Mouse (Mus musculus): Measurements from ENCODE around the gene Itpk1. TPM values are rescaled to one million over a fixed set of nuclear protein-coding genes. Genes with fewer than 3 reads are reported as not detected.
A peak's percentile ranks its signal among the peaks of the same experiment; 100 is the strongest.

Gene Itpk1
- polyA plus RNA-seq, 1 experiment, result 126 TPM

GRCm38 (mm10) chr12:102686321-102686720 is 18.4 kb downstream of the Itpk1 start:
- Histone ChIP-seq H3K27ac (replicated peaks; ENCODE audit: low read depth, low read length) (no peak overlapping the region), H3K4me3 (ENCODE audit: insufficient read depth, low read depth, low read length) (no peak overlapping the region), H3K4me1 (ENCODE audit: control insufficient read depth, insufficient read depth, insufficient read length, low read length) (peaks cover 42% of the 10 kb centered on the region)

GRCm38 (mm10) chr12:102685523-102685931 is 19.2 kb downstream of the Itpk1 start:
- Histone ChIP-seq H3K4me3 (ENCODE audit: insufficient read depth, low read depth, low read length) (no peak overlapping the region), H3K27ac (replicated peaks; ENCODE audit: low read depth, low read length) (no peak overlapping the region), H3K4me1 (ENCODE audit: control insufficient read depth, insufficient read depth, insufficient read length, low read length) (peaks cover 41% of the 10 kb centered on the region)

DNA sequence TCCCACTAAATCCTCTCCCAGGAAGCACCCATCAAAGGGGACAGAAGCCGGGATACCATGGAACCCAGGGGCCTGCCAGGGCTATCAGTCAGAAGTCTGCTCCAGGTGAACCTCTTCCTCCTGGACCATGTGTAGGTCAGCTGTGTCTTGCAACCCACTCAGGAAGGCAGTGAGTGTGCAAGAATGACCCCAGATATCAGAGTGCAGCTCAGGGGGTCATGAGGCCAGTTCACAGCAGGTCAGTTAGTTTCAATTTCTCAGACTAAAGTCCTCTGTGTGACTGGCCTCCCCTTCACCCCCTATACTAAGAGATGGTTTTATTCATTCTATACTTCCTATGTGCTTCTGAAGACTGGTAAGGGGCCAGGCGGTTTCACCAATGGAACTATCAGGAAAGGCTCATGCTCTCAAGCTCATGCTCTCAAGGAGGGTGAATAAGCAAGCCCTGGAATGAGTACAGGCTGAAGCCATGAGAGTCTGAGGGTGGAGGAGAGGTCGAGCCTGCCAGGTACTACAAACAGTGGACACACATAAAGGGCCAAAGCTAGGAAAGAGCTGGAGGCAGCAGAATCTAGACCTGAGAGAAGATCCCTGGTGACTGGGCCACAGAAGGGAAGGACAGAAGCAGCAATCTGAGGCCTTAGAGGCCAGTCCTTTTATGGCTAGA is 19.9 kb downstream of the Itpk1 start:
- Histone ChIP-seq H3K4me3 (ENCODE audit: insufficient read depth, low read depth, low read length) (no peak overlapping the region), H3K27ac (replicated peaks; ENCODE audit: low read depth, low read length) (no peak overlapping the region), H3K4me1 (ENCODE audit: control insufficient read depth, insufficient read depth, insufficient read length, low read length) (peaks cover 44% of the 10 kb centered on the region)

DNA sequence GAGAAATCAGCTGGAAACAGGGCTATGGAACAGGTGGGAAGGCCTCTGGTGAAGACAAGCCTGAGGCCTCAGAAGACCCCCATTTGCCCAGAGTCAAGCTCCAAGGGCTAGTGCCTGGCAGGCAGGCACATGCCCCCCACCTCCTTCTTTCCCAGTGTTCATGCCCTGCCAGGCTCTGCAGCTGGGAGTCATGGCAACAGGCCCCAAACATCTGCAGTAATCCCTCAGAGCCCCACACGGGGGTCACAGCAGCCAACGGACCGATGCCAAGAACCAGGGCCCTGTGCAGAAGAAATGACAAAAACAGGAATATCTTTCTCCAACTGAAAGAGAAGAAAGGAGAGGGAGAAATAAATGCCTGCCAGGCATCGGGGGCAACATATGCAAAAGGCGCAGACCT is 20.8 kb downstream of the Itpk1 start:
- Histone ChIP-seq H3K4me3 (ENCODE audit: insufficient read depth, low read depth, low read length) (no peak overlapping the region), H3K27ac (replicated peaks; ENCODE audit: low read depth, low read length) (no peak overlapping the region), H3K4me1 (ENCODE audit: control insufficient read depth, insufficient read depth, insufficient read length, low read length) (peaks cover 49% of the 10 kb centered on the region)

DNA sequence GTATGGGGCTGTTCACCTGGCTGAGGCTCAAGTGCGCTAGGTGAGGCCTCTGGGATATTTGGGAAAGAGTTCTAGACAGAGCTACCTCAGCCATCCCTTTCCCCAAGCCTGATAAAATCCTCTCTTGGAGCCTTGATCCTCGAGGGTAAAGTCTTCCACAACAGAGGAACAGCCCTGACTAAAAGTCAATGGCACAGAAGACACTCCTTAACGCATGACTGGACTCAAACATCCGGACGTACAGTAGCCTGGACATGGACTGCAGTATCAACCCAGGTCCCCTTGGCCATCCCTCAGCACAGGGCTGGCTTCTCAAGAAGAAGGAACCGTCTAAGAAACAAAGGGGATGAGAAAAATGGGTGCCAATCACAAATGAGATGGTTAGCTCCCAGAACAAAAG is 21.3 kb downstream of the Itpk1 start:
- Histone ChIP-seq H3K4me1 (ENCODE audit: control insufficient read depth, insufficient read depth, insufficient read length, low read length) (peaks cover 54% of the 10 kb centered on the region), H3K27ac (replicated peaks; ENCODE audit: low read depth, low read length) (0 out of 2 replicates have a peak overlapping the region, but pooled peaks have one; percentile 14), H3K4me3 (ENCODE audit: insufficient read depth, low read depth, low read length) (no peak overlapping the region)

GRCm38 (mm10) chr12:102682722-102683299 is 21.9 kb downstream of the Itpk1 start:
- H3K4me3 ChIP-seq (ENCODE audit: insufficient read depth, low read depth, low read length), result no peak overlapping the region
- peaks cover 54% of the 10 kb centered on the region for H3K4me1 ChIP-seq (ENCODE audit: control insufficient read depth, insufficient read depth, insufficient read length, low read length)
- peak overlapping the region; percentile 61 for H3K27ac ChIP-seq (replicated peaks; ENCODE audit: low read depth, low read length)

GRCm38 (mm10) chr12:102682085-102682484 is 22.6 kb downstream of the Itpk1 start:
- Histone ChIP-seq H3K4me1 (ENCODE audit: control insufficient read depth, insufficient read depth, insufficient read length, low read length) (peaks cover 57% of the 10 kb centered on the region), H3K27ac (replicated peaks; ENCODE audit: low read depth, low read length) (peak overlapping the region; percentile 61), H3K4me3 (ENCODE audit: insufficient read depth, low read depth, low read length) (no peak overlapping the region)

DNA sequence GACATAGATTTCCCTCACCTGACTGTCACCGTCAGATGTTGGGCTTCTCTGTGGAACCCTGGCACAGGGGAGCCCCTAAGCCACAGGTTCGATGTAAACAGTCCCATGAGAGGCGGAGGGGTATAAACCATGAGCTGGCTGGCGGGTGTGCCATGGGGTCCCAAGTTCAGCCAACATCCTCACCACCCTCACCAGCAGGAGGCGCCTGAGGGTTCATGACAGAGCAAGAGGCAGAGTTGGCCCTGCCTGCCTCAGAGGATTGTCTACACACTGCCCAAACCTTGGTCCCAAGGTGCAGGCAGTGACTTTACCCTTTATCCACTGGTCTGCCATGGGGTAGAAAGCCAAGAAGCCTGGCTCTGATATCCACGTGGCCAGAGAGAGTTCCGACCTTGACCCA is 23.1 kb downstream of the Itpk1 start:
- Histone ChIP-seq H3K27ac (replicated peaks; ENCODE audit: low read depth, low read length) (peak overlapping the region; percentile 61; the same call in 1 of the 2 replicates), H3K4me3 (ENCODE audit: insufficient read depth, low read depth, low read length) (no peak overlapping the region)

DNA sequence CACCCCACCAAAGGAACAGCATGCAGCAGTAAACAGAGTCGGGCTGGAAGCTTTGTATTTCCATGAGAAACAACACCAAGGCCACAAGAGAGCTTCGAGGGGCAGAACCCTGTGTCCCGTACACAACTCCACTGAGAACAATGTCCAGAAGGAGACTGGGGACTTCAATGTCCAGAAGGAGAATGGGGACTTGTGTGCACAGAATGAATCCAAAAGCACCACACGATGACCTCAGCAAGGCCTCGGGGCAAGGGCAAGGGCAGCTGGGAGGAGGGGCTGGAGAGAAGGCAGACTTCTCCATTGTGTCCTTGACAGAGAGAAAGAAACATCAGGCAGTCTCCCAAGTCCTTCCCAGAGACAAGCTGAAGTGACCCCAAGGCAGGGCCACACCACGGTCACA is 25.9 kb downstream of the Itpk1 start:
- Histone ChIP-seq H3K27ac (replicated peaks; ENCODE audit: low read depth, low read length) (peak overlapping the region; percentile 83), H3K4me1 (ENCODE audit: control insufficient read depth, insufficient read depth, insufficient read length, low read length) (peaks cover 33% of the 10 kb centered on the region), H3K4me3 (ENCODE audit: insufficient read depth, low read depth, low read length) (no peak overlapping the region)

More for the DNA sequence above, 23.1 kb downstream of the Itpk1 start:
- H3K4me1 ChIP-seq (ENCODE audit: control insufficient read depth, insufficient read depth, insufficient read length, low read length), result peaks cover 52% of the 10 kb centered on the region

GRCm38 (mm10) chr12:102677089-102677488 is 27.6 kb downstream of the Itpk1 start:
- H3K27ac ChIP-seq (replicated peaks; ENCODE audit: low read depth, low read length), result peak overlapping the region; percentile 6; the same call in 1 of the 2 replicates
- H3K4me3 ChIP-seq (ENCODE audit: insufficient read depth, low read depth, low read length), result no peak overlapping the region
- peaks cover 26% of the 10 kb centered on the region for H3K4me1 ChIP-seq (ENCODE audit: control insufficient read depth, insufficient read depth, insufficient read length, low read length)

DNA sequence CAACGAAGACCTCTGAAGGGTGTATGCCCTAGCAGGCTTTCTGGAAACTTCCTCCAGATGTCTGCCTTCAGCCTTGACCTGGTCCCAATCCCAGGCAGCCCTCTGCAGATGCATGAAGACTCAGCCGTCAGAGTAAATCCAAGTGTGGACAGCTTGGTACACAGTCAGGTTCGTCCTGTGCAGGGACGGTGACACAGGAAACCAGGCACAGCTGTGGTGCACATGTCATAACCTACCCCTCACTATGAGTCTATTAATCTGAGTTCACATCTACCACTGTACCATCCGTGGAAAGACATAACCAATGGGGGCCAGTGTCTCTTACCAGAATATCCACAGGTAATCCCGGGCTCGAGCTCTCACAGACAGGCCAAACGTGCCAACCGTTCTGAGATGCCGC is 30.2 kb downstream of the Itpk1 start:
- peaks cover 25% of the 10 kb centered on the region for H3K4me1 ChIP-seq (ENCODE audit: control insufficient read depth, insufficient read depth, insufficient read length, low read length)
- H3K4me3 ChIP-seq (ENCODE audit: insufficient read depth, low read depth, low read length), result no peak overlapping the region
- no peak overlapping the region for H3K27ac ChIP-seq (replicated peaks; ENCODE audit: low read depth, low read length)

- H3K4me1 ChIP-seq (ENCODE audit: control insufficient read depth, insufficient read depth, insufficient read length, low read length), result peaks cover 22% of the 10 kb centered on the region
- no peak overlapping the region for H3K4me3 ChIP-seq (ENCODE audit: insufficient read depth, low read depth, low read length)
- H3K27ac ChIP-seq (replicated peaks; ENCODE audit: low read depth, low read length), result no peak overlapping the region
Observed at GRCm38 (mm10) chr12:102674123-102674522, 30.6 kb downstream of the Itpk1 start.

DNA sequence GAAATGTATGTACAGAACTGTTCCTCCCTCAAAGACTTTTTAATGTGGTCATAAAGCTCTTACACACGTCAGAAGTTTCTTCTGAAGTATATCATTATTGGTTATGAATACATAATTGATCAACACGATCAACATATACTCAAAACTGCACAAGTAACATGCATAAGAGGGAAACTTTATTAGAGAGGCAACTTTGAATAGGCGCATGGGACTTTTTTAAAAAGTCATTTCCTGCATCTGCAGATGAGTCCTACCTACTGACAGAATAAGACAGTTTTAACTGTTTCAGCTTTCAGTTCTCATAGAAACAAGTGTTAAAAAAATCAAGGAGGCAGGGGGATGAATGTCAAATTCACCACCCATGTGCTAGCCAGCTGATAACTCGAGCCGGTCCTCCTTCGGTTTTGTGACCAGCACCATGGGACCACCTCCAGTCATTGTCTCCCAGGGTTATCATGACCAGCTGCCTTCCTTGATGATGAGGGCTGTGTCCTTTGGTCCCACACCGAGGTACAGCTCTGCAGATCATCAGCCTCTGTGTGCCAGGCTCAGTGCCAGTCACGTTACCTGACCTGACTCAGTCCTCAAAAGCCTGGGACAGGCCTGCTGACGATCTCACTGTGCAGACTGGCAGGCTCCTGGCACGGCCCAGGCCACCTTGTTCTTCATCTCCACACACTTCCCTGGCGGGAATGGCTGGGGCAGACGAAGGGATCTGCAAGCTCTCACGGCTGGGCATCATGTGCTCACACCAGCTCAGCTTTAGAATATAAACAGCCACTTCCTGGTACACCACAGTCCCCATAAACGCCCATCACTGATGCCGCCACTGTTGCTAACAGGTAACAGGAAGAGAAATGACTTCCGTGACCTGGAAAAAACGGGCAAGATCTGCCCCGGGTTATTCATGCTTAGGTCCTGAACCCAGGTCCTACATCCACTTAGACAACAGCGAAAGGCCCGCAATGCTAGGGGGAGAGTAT is 31.6 kb downstream of the Itpk1 start:
- H3K4me3 ChIP-seq (ENCODE audit: insufficient read depth, low read depth, low read length), result no peak overlapping the region
- H3K4me1 ChIP-seq (ENCODE audit: control insufficient read depth, insufficient read depth, insufficient read length, low read length), result peaks cover 15% of the 10 kb centered on the region
- H3K27ac ChIP-seq (replicated peaks; ENCODE audit: low read depth, low read length), result no peak overlapping the region

- peaks cover 17% of the 10 kb centered on the region for H3K4me1 ChIP-seq (ENCODE audit: control insufficient read depth, insufficient read depth, insufficient read length, low read length)
- no peak overlapping the region for H3K4me3 ChIP-seq (ENCODE audit: insufficient read depth, low read depth, low read length)
Observed at GRCm38 (mm10) chr12:102672176-102672575, 32.6 kb downstream of the Itpk1 start.

DNA sequence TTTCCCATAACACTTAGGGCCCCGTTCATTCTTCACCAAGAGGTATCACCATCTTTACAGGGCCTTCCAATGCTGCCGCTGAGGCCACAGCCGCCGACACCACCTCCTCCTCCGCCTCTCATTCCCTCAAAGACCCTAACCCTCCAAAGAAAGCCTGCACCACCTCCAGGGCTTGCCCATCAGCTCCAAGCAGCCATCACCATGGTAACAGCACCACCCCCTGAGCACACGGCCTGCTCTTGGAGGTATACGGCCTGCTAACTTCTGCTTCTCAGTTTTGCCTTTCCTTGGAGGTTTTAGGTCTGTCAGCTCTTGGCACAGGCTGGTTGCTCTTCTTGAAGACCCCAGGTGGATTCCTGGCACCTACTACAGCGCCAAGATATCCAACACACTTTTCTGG is 33.9 kb downstream of the Itpk1 start:
- H3K4me3 ChIP-seq (ENCODE audit: insufficient read depth, low read depth, low read length), result no peak overlapping the region
- peaks cover 23% of the 10 kb centered on the region for H3K4me1 ChIP-seq (ENCODE audit: control insufficient read depth, insufficient read depth, insufficient read length, low read length)
- H3K27ac ChIP-seq (replicated peaks; ENCODE audit: low read depth, low read length), result no peak overlapping the region

More at GRCm38 (mm10) chr12:102672176-102672575, 32.6 kb downstream of the Itpk1 start:
- H3K27ac ChIP-seq (replicated peaks; ENCODE audit: low read depth, low read length), result 0 out of 2 replicates have a peak overlapping the region, but pooled peaks have one; percentile 22
